Mouse (Mus musculus): Measurements from ENCODE around the gene Prdx2. TPM values are rescaled to one million over a fixed set of nuclear protein-coding genes. Genes with fewer than 3 reads are reported as not detected.

The Prdx2 gene
- polyA plus RNA-seq, 1 experiment from 2014 or later: 596 TPM

GRCm38 (mm10) chr8:84936962-84937546, 32.3 kb upstream of the Prdx2 start, which contains the start of gene Mast1:
Mast1 (minus strand) TSS chr8:84937359.
- WGBS: under 1% methylated on average over 50 of the region's 50 CpGs
- Histone ChIP-seq H3K27ac (no peak within 1 kb of the TSS), H3K36me3 (no peaks in the 10 kb centered on the region), H3K9ac (0 out of 2 replicates have a peak within 1 kb of the TSS, but pooled peaks have one; percentile 40), H3K27me3 (peaks cover 78% of the 10 kb centered on the region), H3K4me1 (replicated peaks) (peaks cover 12% of the 10 kb centered on the region), H3K4me3 (peak within 1 kb of the TSS; percentile 46), H3K9me3 (replicated peaks) (no peaks in the 10 kb centered on the region), H3K4me2 (peak within 1 kb of the TSS; percentile 71)
- ATAC-seq (replicated peaks; ENCODE audit: insufficient number of reproducible peaks, insufficient read depth, low FRiP score, low read depth): peak; percentile 56

DNA sequence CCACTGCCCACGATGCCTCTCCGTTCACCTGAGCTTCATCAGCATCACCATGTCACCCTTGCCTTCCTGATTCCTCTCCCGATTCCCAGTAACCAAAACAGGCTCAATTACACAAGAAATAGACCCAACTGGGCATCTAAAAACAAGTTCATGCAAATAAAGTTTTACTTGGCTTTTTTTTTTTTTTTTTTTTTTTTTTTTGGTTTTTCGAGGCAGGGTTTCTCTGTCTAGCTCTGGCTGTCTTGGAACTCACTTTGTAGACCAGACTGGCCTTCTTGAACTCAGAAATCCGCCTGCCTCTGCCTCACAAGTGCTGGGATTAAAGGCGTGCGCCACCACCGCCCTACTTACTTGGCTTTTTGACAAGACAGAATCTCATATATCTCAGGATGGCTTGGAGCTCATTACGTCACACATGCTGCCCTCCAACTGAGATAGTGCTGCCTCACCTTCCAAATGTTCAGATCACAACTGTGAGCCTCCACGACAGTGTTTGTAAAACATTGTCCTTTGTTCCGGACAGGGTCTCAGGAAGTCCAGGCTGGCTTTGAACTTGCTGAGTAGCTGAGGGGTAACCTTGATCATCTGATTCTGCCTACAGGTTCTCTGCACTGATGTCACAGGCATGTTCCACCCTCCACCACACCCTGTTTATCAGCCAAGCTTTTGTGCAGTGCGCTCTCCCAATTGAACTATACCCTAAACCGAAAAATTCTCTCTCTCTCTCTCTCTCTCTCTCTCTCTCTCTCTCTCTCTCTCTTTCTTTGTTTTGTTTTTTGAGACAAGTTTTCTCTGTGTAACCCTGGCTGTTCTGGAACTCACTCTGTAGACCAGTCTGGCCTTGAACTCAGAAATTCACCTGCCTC, 31.5 kb upstream of the Prdx2 start:
- Histone ChIP-seq H3K27me3 (peaks cover 75% of the 10 kb centered on the region), H3K4me2 (peak overlapping the region; percentile 71), H3K9me3 (replicated peaks) (no peaks in the 10 kb centered on the region), H3K36me3 (no peaks in the 10 kb centered on the region), H3K9ac (no peak overlapping the region), H3K4me3 (peak overlapping the region; percentile 46; the same call in 1 of the 2 replicates), H3K4me1 (replicated peaks) (peaks cover 12% of the 10 kb centered on the region), H3K27ac (no peak overlapping the region)
- 58% methylated on average over 13 of the region's 13 CpGs for WGBS
- ATAC-seq (replicated peaks; ENCODE audit: insufficient number of reproducible peaks, insufficient read depth, low FRiP score, low read depth): no peak

DNA sequence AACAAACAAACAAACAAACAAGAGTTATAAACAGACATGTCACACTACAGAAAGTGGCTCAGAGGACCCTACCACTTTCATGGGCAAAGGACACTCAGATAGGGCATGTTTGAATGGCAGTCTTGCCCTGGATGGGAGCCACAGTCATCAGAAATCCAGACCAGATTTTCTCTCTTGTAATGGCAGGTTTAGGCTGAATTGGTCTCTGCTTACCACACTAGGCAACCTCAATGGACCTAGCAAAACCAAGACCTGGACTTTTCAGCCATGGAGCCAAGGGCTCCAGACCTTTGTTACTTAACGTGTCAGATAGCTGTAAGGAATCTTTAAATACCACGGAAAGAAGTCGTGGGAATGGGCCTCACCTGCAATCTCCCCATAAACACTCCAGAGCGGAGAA, 25.7 kb upstream of the Prdx2 start:
- no peak for ATAC-seq (replicated peaks; ENCODE audit: insufficient number of reproducible peaks, insufficient read depth, low FRiP score, low read depth)
- Histone ChIP-seq H3K36me3 (no peaks in the 10 kb centered on the region), H3K27ac (no peak overlapping the region), H3K4me1 (replicated peaks) (peaks cover 15% of the 10 kb centered on the region), H3K27me3 (peaks cover 76% of the 10 kb centered on the region), H3K4me3 (no peak overlapping the region), H3K9me3 (replicated peaks) (no peaks in the 10 kb centered on the region), H3K4me2 (no peak overlapping the region), H3K9ac (no peak overlapping the region)
- 21% methylated on average over 4 of the region's 4 CpGs for WGBS

DNA sequence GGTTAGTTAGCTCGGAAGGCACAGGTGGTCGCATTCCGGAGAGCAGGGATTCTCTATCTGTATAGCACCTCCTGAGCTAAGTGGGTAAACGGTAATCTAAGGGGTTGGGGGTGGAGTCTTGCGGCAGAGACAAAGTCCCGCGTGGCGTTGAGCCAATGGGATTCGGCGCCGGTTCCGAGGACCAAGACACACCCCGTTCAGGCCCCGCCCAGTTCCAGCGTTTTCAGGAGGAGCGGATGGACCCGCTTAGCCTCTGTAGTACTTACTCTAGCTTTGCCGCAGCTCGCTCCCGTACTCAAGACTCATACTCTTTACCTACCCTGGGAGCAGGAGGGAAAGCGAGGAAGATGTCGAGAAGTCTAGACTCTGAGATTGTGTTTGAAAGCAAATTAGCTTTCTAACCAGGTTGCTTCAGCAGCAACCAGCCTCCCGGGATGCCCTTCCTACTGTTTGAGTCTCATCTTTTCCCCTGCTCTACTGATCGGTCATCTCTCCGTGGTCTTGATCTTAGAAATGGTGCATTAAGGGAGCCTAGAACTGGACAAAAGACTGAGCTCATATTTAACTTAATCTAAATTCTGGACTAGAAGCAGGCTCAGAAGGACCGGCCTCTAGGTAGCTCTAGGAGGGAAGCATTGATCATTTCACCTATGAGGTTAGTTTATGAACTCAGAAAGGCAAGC, 24.8 kb upstream of the Prdx2 start:
- 0 out of 2 replicates have a peak, but pooled peaks have one; percentile 8 for ATAC-seq (replicated peaks; ENCODE audit: insufficient number of reproducible peaks, insufficient read depth, low FRiP score, low read depth)
- Histone ChIP-seq H3K4me3 (peak overlapping the region; percentile 10; the same call in 1 of the 2 replicates), H3K27ac (no peak overlapping the region), H3K4me1 (replicated peaks) (peaks cover 15% of the 10 kb centered on the region), H3K9ac (no peak overlapping the region), H3K4me2 (no peak overlapping the region), H3K36me3 (no peaks in the 10 kb centered on the region), H3K27me3 (peaks cover 70% of the 10 kb centered on the region), H3K9me3 (replicated peaks) (no peaks in the 10 kb centered on the region)
- WGBS: 4% methylated on average over 26 of the region's 26 CpGs

GRCm38 (mm10) chr8:84945235-84945632, 24.2 kb upstream of the Prdx2 start:
- Histone ChIP-seq H3K4me1 (replicated peaks) (peaks cover 15% of the 10 kb centered on the region), H3K4me2 (peak overlapping the region; percentile 63; the same call in 1 of the 2 replicates), H3K9ac (no peak overlapping the region), H3K36me3 (no peaks in the 10 kb centered on the region), H3K27ac (no peak overlapping the region), H3K4me3 (peak overlapping the region; percentile 43), H3K9me3 (replicated peaks) (no peaks in the 10 kb centered on the region), H3K27me3 (peaks cover 75% of the 10 kb centered on the region)
- ATAC-seq (replicated peaks; ENCODE audit: insufficient number of reproducible peaks, insufficient read depth, low FRiP score, low read depth): peak; percentile 29; the same call in 1 of the 2 replicates
- WGBS: 5% methylated on average over 11 of the region's 11 CpGs

- H3K36me3 ChIP-seq: no peaks in the 10 kb centered on the region
- peaks cover 82% of the 10 kb centered on the region for H3K27me3 ChIP-seq
- under 1% methylated on average over 59 of the region's 67 CpGs for WGBS
- peaks cover 15% of the 10 kb centered on the region for H3K4me1 ChIP-seq (replicated peaks)
- no peak overlapping the region for H3K27ac ChIP-seq
- H3K9me3 ChIP-seq (replicated peaks): no peaks in the 10 kb centered on the region
- H3K9ac ChIP-seq: no peak overlapping the region
- peak overlapping the region; percentile 43 for H3K4me3 ChIP-seq
- peak; percentile 30; the same call in 1 of the 2 replicates for ATAC-seq (replicated peaks; ENCODE audit: insufficient number of reproducible peaks, insufficient read depth, low FRiP score, low read depth)
- peak overlapping the region; percentile 63 for H3K4me2 ChIP-seq
Observed at GRCm38 (mm10) chr8:84945633-84946527, 23.5 kb upstream of the Prdx2 start.

DNA sequence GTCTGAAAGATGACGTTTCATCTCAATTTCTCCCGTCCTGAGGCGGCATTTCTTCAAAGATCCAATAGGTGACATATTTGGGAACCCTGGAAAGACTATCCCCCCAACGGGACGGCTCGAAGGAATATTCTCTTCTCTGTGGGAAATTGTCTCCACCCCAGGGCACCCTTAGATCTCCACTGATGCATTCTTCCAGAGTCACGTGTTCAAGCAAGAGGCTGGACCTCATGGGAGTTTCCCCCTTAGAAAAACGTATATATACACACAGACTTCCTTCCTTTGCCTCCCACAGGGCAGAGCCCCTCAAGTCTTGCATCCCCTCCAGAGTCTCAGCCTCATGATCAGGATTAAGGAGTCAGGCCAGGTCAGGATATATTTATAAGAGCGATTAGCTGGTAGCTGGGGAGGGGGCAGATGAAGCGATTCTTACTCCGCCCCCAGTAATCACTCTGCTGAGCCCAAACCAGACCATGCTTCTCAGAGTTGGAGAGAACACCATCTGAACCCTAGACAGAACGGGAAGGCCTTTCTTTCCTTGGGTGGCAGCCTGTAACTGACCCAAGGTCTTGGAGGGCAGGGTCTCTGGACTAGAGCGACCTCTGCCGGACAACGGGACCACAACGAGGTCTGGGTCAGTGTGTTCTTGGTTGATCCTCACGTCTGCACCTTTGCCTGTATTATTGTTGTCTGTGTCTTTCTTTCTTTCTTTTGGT, 22.7 kb upstream of the Prdx2 start, which contains the start of gene Rtbdn:
Rtbdn (plus strand) TSS at position 464 of the 713 bp plus-strand sequence.
- Histone ChIP-seq H3K9ac (no peak within 1 kb of the TSS), H3K9me3 (replicated peaks) (no peaks in the 10 kb centered on the region), H3K4me3 (peak within 1 kb of the TSS; percentile 43), H3K27ac (no peak within 1 kb of the TSS), H3K27me3 (peaks cover 84% of the 10 kb centered on the region), H3K36me3 (no peaks in the 10 kb centered on the region), H3K4me1 (replicated peaks) (peaks cover 15% of the 10 kb centered on the region), H3K4me2 (peak within 1 kb of the TSS; percentile 63)
- 0 out of 2 replicates have a peak, but pooled peaks have one; percentile 11 for ATAC-seq (replicated peaks; ENCODE audit: insufficient number of reproducible peaks, insufficient read depth, low FRiP score, low read depth)
- 10% methylated on average over 17 of the region's 17 CpGs for WGBS

GRCm38 (mm10) chr8:84947241-84947545, 22.2 kb upstream of the Prdx2 start:
- Histone ChIP-seq H3K9ac (no peak overlapping the region), H3K4me2 (no peak overlapping the region), H3K9me3 (replicated peaks) (no peaks in the 10 kb centered on the region), H3K4me3 (no peak overlapping the region), H3K27me3 (peaks cover 85% of the 10 kb centered on the region), H3K36me3 (no peaks in the 10 kb centered on the region), H3K4me1 (replicated peaks) (peaks cover 15% of the 10 kb centered on the region), H3K27ac (no peak overlapping the region)
- WGBS: 13% methylated on average over 9 of the region's 9 CpGs
- 0 out of 2 replicates have a peak, but pooled peaks have one; percentile 21 for ATAC-seq (replicated peaks; ENCODE audit: insufficient number of reproducible peaks, insufficient read depth, low FRiP score, low read depth)

DNA sequence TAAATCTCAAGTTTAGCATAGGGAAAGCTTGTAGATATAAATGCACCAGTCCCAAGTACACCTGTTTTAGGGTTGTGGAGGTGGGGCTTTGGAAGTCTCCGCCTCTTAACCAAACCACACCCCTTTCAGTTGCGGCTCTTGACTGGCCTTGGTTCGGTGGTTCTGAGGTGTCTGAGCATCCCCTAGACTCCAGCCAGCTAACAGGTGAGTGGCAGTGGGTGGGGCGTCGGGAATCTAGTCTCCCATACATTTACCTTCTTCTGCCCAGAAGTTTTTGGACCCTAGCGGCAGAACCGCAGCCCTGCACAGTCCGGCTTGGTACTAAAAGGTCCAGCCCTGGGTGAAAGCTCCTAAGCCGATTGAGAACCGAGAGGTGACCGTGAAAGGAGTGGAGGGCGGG, 19.6 kb upstream of the Prdx2 start:
- 17% methylated on average over 12 of the region's 12 CpGs for WGBS
- H3K4me2 ChIP-seq: no peak overlapping the region
- peaks cover 16% of the 10 kb centered on the region for H3K4me1 ChIP-seq (replicated peaks)
- no peaks in the 10 kb centered on the region for H3K36me3 ChIP-seq
- no peaks in the 10 kb centered on the region for H3K9me3 ChIP-seq (replicated peaks)
- no peak overlapping the region for H3K9ac ChIP-seq
- ATAC-seq (replicated peaks; ENCODE audit: insufficient number of reproducible peaks, insufficient read depth, low FRiP score, low read depth): no peak
- no peak overlapping the region for H3K4me3 ChIP-seq
- H3K27me3 ChIP-seq: peaks cover 72% of the 10 kb centered on the region
- H3K27ac ChIP-seq: no peak overlapping the region
